Mouse (Mus musculus) MEL (cell line): ENCODE data around the gene Htr6.

Experiments used
- CTCF ChIP-seq, 3 experiments: IDR thresholded peaks in 2 of 3; conservative IDR thresholded peaks in 1 of 3; 2 replicates each; pipeline ENCODE4 v1.5.1; 2011 to 2012; ENCODE audit warnings: low read length in 3 of 3, low read depth in 2 of 3, mild to moderate bottlenecking in 2 of 3, improper control_type of control experiment in 1 of 3, inconsistent platforms in 1 of 3, mixed read lengths in 1 of 3, moderate library complexity in 1 of 3; ENCODE audit not compliant: control insufficient read depth in 1 of 3, insufficient read depth in 1 of 3, poor library complexity in 1 of 3, severe bottlenecking in 1 of 3
- EP300 ChIP-seq, 2 experiments: IDR thresholded peaks; 2 replicates each; pipeline ENCODE4 v1.6.1; 2011; ENCODE audit warnings: improper control_type of control experiment in 2 of 2, low read length in 2 of 2, low read depth in 1 of 2, mild to moderate bottlenecking in 1 of 2
- JUND ChIP-seq: IDR thresholded peaks from 2 replicates; pipeline ENCODE4 v1.6.1; 2011; ENCODE audit warnings: low read depth, mild to moderate bottlenecking, improper control_type of control experiment, low read length
- MAX ChIP-seq: IDR thresholded peaks from 2 replicates; pipeline ENCODE4 v1.6.1; 2011; ENCODE audit warnings: low read length, improper control_type of control experiment
- NRF1 ChIP-seq: IDR thresholded peaks from 2 replicates; pipeline ENCODE4 v1.6.1; 2014; ENCODE audit warnings: low read depth, mild to moderate bottlenecking, inconsistent platforms, low read length, improper control_type of control experiment, moderate library complexity; ENCODE audit not compliant: poor library complexity, insufficient read depth, severe bottlenecking
- POLR2A ChIP-seq, 2 experiments: IDR thresholded peaks; 2 replicates each; pipeline ENCODE4 v1.6.1; 2011 to 2012; ENCODE audit warnings: low read length in 2 of 2, mild to moderate bottlenecking in 2 of 2, control low read depth in 1 of 2, improper control_type of control experiment in 1 of 2, low read depth in 1 of 2, moderate library complexity in 1 of 2; ENCODE audit not compliant: control insufficient read depth in 1 of 2, insufficient read depth in 1 of 2, poor library complexity in 1 of 2
- ZMIZ1 ChIP-seq: IDR thresholded peaks from 2 replicates; pipeline ENCODE4 v1.6.1; 2012; ENCODE audit warnings: low read depth, mild to moderate bottlenecking, inconsistent platforms, low read length, improper control_type of control experiment, moderate library complexity
- ZNF384 ChIP-seq: IDR thresholded peaks from 2 replicates; pipeline ENCODE4 v1.6.1; 2012; ENCODE audit warnings: low read depth, mild to moderate bottlenecking, inconsistent platforms, low read length, improper control_type of control experiment

DNA sequence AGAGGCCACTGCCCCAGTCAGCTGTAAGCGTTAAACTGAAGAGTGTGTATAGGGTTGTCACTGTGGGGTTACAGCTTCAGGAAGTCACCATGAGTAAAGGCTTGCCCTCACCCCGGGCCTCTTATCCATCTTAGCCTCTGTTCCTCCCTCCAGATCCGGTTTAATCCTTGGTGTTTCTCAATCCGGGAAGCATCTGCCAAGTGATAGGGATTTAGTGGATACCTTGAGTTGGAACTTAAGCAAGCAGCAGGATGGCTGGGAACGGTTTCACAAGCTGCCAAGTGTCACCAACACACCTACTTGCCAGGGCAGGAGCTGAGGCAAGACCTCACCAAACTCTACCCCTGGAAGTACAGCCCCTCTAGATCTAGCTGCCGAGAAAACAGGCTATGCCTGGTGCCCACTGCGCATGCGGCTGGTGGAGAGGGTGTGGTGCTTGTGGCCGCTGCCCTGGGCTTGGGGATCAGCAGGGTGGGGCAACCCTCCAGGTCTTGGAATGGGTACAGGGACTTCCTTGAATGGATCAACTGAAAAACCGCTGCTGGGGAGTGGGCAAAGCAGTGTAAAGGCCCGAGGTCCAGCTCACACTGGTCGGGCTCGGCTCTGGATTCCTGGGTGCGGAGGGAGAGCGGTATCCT, 15.1 kb upstream of the Htr6 start:
- TF ChIP-seq POLR2A (IDR thresholded peaks at IDR 0.05; ENCODE audit: control insufficient read depth in 1 of 2, insufficient read depth in 1 of 2, low read depth in 1 of 2, low read length in 2 of 2, poor library complexity in 1 of 2) = no peak
- TF ChIP-seq JUND = no peak
- TF ChIP-seq EP300 (IDR thresholded peaks at IDR 0.05; ENCODE audit: low read depth in 1 of 2, low read length in 2 of 2) = no peak
- no peak for TF ChIP-seq CTCF (IDR thresholded peaks at IDR 0.05 in 2 of 3, conservative IDR thresholded peaks at IDR 0.05 in 1 of 3; ENCODE audit: control insufficient read depth in 1 of 3, insufficient read depth in 1 of 3, low read depth in 2 of 3, low read length in 3 of 3, poor library complexity in 1 of 3, severe bottlenecking in 1 of 3)
- TF ChIP-seq MAX = no peak
- no peak for TF ChIP-seq NRF1
- TF ChIP-seq ZMIZ1 = no peak
- no peak for TF ChIP-seq ZNF384
